ENCODE assay signal across 9 mouse cellular contexts in genomic region chr9:109875695-109876601, GRCm38 (mm10). TPM values are rescaled to one million over a fixed set of nuclear protein-coding genes. Genes with fewer than 3 reads are reported as not detected.
DNase-seq lines count a peak whose midpoint lies in the region; ATAC-seq and TF ChIP-seq lines count a peak whose summit lies in the region.
"Had no signal": no experiment of that assay in that cellular context is flagged by ENCODE, and none has a peak within 500 bp of the region (broad histone marks: within the 10 kb centered on the region; RNA-seq: fewer than 3 reads in every experiment).

No protein-coding gene starts in this region.

- peak overlapping the region; percentile 81 for H3K4me3 ChIP-seq in ES-Bruce4 (ENCODE audit: low read depth, low read length)
- peak overlapping the region; percentile 98 for H3K4me3 ChIP-seq in embryonic facial prominence, embryonic 14.5 days (ENCODE audit: low read depth, low read length)
- H3K4me3 ChIP-seq in heart, embryonic 14.5 days (ENCODE audit: control insufficient read depth in 1 of 2, insufficient read depth in 1 of 2, low read depth in 1 of 2, low read length in 2 of 2) = peak overlapping the region; percentile 70 to 97
- peak overlapping the region; percentile 99 for H3K4me3 ChIP-seq in lung, embryonic 16.5 days (ENCODE audit: low read length)

- no peaks in the 10 kb centered on the region for H3K27me3 ChIP-seq in ES-Bruce4 (ENCODE audit: control insufficient read depth, insufficient read depth, low read length, poor library complexity, severe bottlenecking)
- no peaks in the 10 kb centered on the region for H3K27me3 ChIP-seq in embryonic facial prominence, embryonic 14.5 days (replicated peaks; ENCODE audit: control insufficient read depth, insufficient read depth, low read length)
- no peaks in the 10 kb centered on the region for H3K27me3 ChIP-seq in heart, embryonic 14.5 days (ENCODE audit: control insufficient read depth, insufficient read depth, low read length)
- H3K27me3 ChIP-seq in lung, embryonic 16.5 days (ENCODE audit: control insufficient read depth, insufficient read depth, low read depth, low read length) = no peaks in the 10 kb centered on the region

- H3K9ac ChIP-seq in ES-Bruce4 (ENCODE audit: low read depth, poor library complexity, severe bottlenecking) = peak overlapping the region; percentile 90
- peak overlapping the region; percentile 97 for H3K9ac ChIP-seq in embryonic facial prominence, embryonic 14.5 days (ENCODE audit: low read depth, low read length)
- peak overlapping the region; percentile 97 for H3K9ac ChIP-seq in heart, embryonic 14.5 days (ENCODE audit: low read length)
- peak overlapping the region; percentile 98 for H3K9ac ChIP-seq in lung, embryonic 16.5 days (ENCODE audit: low read length)

- peak; percentile 66 for ATAC-seq in embryonic facial prominence, embryonic 14.5 days (ENCODE audit: low read depth)
- ATAC-seq in heart, embryonic 14.5 days (ENCODE audit: insufficient number of reproducible peaks, insufficient read depth, low FRiP score, low read depth) = peak; percentile 67
- ATAC-seq in lung, embryonic 16.5 days (ENCODE audit: low read depth) = peak; percentile 83

- no peak for TF ChIP-seq POLR2A in ES-Bruce4 (IDR thresholded peaks at IDR 0.05; ENCODE audit: insufficient read depth, low read length)

- peak; percentile 83 for DNase-seq in adrenal gland, postnatal 10 days
- DNase-seq in embryonic facial prominence, embryonic 14.5 days (ENCODE audit: low spot score) = peak; percentile 63
- peak; percentile 74 to 84 for DNase-seq in kidney, postnatal 4 days
- DNase-seq in ovary, postnatal 14 days (ENCODE audit: low spot score) = peak; percentile 46
- no peak for DNase-seq in B cell, adult 2 months

- H3K27ac ChIP-seq in ES-Bruce4 (ENCODE audit: insufficient read depth, low read length) = no peak overlapping the region; the same call in 1 of the 2 replicates
- peak overlapping the region; percentile 93 for H3K27ac ChIP-seq in embryonic facial prominence, embryonic 14.5 days (replicated peaks; ENCODE audit: low read depth, low read length)
- H3K27ac ChIP-seq in heart, embryonic 14.5 days (replicated peaks in 1 of 2; ENCODE audit: control insufficient read depth in 1 of 2, insufficient read depth in 1 of 2, low read depth in 2 of 2, low read length in 2 of 2) = peak overlapping the region; percentile 86 to 89
- peak overlapping the region; percentile 95 for H3K27ac ChIP-seq in lung, embryonic 16.5 days (ENCODE audit: low read length)

- peak overlapping the region; percentile 89 for H3K4me2 ChIP-seq in embryonic facial prominence, embryonic 14.5 days (ENCODE audit: low read depth, low read length)
- peak overlapping the region; percentile 67 for H3K4me2 ChIP-seq in heart, embryonic 14.5 days (ENCODE audit: low read length)
- peak overlapping the region; percentile 82 for H3K4me2 ChIP-seq in lung, embryonic 16.5 days (ENCODE audit: low read depth, low read length)

- no peak for TF ChIP-seq EP300 in ES-Bruce4 (IDR thresholded peaks at IDR 0.05; ENCODE audit: insufficient read depth, low read depth, low read length)

- peaks cover 1% of the 10 kb centered on the region for H3K4me1 ChIP-seq in ES-Bruce4 (ENCODE audit: control insufficient read depth, insufficient read depth, low read length)
- no peaks in the 10 kb centered on the region; the same call in 1 of the 2 replicates for H3K4me1 ChIP-seq in embryonic facial prominence, embryonic 14.5 days (ENCODE audit: control insufficient read depth, insufficient read depth, low read length)
- H3K4me1 ChIP-seq in heart, embryonic 14.5 days (ENCODE audit: control insufficient read depth in 2 of 2, insufficient read depth in 2 of 2, low read length in 2 of 2) = peaks cover 9 to 10% of the 10 kb centered on the region in 2 experiments; a peak in 3 of 4 replicates
- peaks cover 14% of the 10 kb centered on the region for H3K4me1 ChIP-seq in lung, embryonic 16.5 days (replicated peaks; ENCODE audit: control insufficient read depth, insufficient read depth, low read length)

- H3K36me3 ChIP-seq in ES-Bruce4 (ENCODE audit: control insufficient read depth, insufficient read depth, low read length, poor library complexity, severe bottlenecking) = peaks cover 40% of the 10 kb centered on the region
- peaks cover 37% of the 10 kb centered on the region for H3K36me3 ChIP-seq in embryonic facial prominence, embryonic 14.5 days (ENCODE audit: control insufficient read depth, insufficient read depth, low read length)
- peaks cover 39% of the 10 kb centered on the region for H3K36me3 ChIP-seq in heart, embryonic 14.5 days (ENCODE audit: control insufficient read depth, insufficient read depth, low read length)
- H3K36me3 ChIP-seq in lung, embryonic 16.5 days (ENCODE audit: control insufficient read depth, insufficient read depth, low read length) = peaks cover 28% of the 10 kb centered on the region

- H3K9me3 ChIP-seq in ES-Bruce4 (replicated peaks; ENCODE audit: control insufficient read depth, insufficient read depth, low read length, poor library complexity, severe bottlenecking) = no peaks in the 10 kb centered on the region
- no peaks in the 10 kb centered on the region for H3K9me3 ChIP-seq in embryonic facial prominence, embryonic 14.5 days (ENCODE audit: control insufficient read depth, low read length)
- H3K9me3 ChIP-seq in heart, embryonic 14.5 days (ENCODE audit: control insufficient read depth, low read length) = no peaks in the 10 kb centered on the region
- no peaks in the 10 kb centered on the region for H3K9me3 ChIP-seq in lung, embryonic 16.5 days (ENCODE audit: control insufficient read depth, low read length)

- no peak for TF ChIP-seq CTCF in ES-Bruce4 (IDR thresholded peaks at IDR 0.05; ENCODE audit: low read depth, low read length)

- WGBS in embryonic facial prominence, embryonic 14.5 days = under 1% methylated on average over 29 of the region's 76 CpGs
- WGBS in heart, embryonic 14.5 days = under 1% methylated on average over 70 of the region's 76 CpGs
- WGBS in lung, embryonic 16.5 days = under 1% methylated on average over 67 of the region's 76 CpGs

RNA-seq across cellular contexts. Expression of gene Cdc25a, which starts 0.6 kb away (rescaled TPM):
- polyA plus RNA-seq in ES-Bruce4 (2011; ENCODE audit: insufficient read depth, insufficient read length, low read depth, missing spikeins) = 74.3 and 75.6 TPM in 2 replicates
- total RNA-seq in adrenal gland, postnatal 10 days (2021) = 10 to 100 TPM; 15.5 to 17.0 TPM
- 24.5 and 28.4 TPM in 2 replicates for polyA plus RNA-seq in embryonic facial prominence, embryonic 14.5 days (2014; fragmentation: Nextera tagmentation; extraction: Ambion mirVana)
- 14.9 and 16.4 TPM in 2 replicates for polyA plus RNA-seq in heart, embryonic 14.5 days (2014; fragmentation: Nextera tagmentation; extraction: Ambion mirVana)
- 24.5 and 25.0 TPM in 2 replicates for polyA plus RNA-seq in lung, embryonic 16.5 days (2015; fragmentation: Nextera tagmentation; extraction: Ambion mirVana)

RNA-seq across cellular contexts. Expression of gene Camp, which starts 26.5 kb away (rescaled TPM):
- polyA plus RNA-seq in ES-Bruce4 (2011; ENCODE audit: insufficient read depth, insufficient read length, low read depth, missing spikeins) = not detected in 2 replicates
- 10 to 100 TPM; 10.7 to 12.7 TPM for total RNA-seq in adrenal gland, postnatal 10 days (2021)
- 4.1 and 4.9 TPM in 2 replicates for polyA plus RNA-seq in embryonic facial prominence, embryonic 14.5 days (2014; fragmentation: Nextera tagmentation; extraction: Ambion mirVana)
- 2.4 TPM in 1 of 2 replicates, not detected in the other for polyA plus RNA-seq in heart, embryonic 14.5 days (2014; fragmentation: Nextera tagmentation; extraction: Ambion mirVana)
- 0.90 and 4.4 TPM in 2 replicates for polyA plus RNA-seq in lung, embryonic 16.5 days (2015; fragmentation: Nextera tagmentation; extraction: Ambion mirVana)
- total RNA-seq: heart, postnatal 36 days had no signal

RNA-seq across cellular contexts. Expression of gene Nme6, which starts 43.4 kb away (rescaled TPM):
- 41.2 and 44.7 TPM in 2 replicates for polyA plus RNA-seq in ES-Bruce4 (2011; ENCODE audit: insufficient read depth, insufficient read length, low read depth, missing spikeins)
- total RNA-seq in adrenal gland, postnatal 10 days (2021) = 10 to 100 TPM; 16.5 to 20.2 TPM
- polyA plus RNA-seq in embryonic facial prominence, embryonic 14.5 days (2014; fragmentation: Nextera tagmentation; extraction: Ambion mirVana) = 53.2 and 53.4 TPM in 2 replicates
- 58.6 and 62.3 TPM in 2 replicates for polyA plus RNA-seq in heart, embryonic 14.5 days (2014; fragmentation: Nextera tagmentation; extraction: Ambion mirVana)
- polyA plus RNA-seq in lung, embryonic 16.5 days (2015; fragmentation: Nextera tagmentation; extraction: Ambion mirVana) = 48.3 and 50.1 TPM in 2 replicates

RNA-seq across cellular contexts. Expression of gene Map4, which starts 55.3 kb away (rescaled TPM):
- 161 and 185 TPM in 2 replicates for polyA plus RNA-seq in ES-Bruce4 (2011; ENCODE audit: insufficient read depth, insufficient read length, low read depth, missing spikeins)
- 100 to 1,000 TPM in 1 of 2 experiments, 10 to 100 TPM in 1; 83.5 to 132 TPM for total RNA-seq in adrenal gland, postnatal 10 days (2021)
- 101 and 112 TPM in 2 replicates for polyA plus RNA-seq in embryonic facial prominence, embryonic 14.5 days (2014; fragmentation: Nextera tagmentation; extraction: Ambion mirVana)
- 79.9 and 84.2 TPM in 2 replicates for polyA plus RNA-seq in heart, embryonic 14.5 days (2014; fragmentation: Nextera tagmentation; extraction: Ambion mirVana)
- polyA plus RNA-seq in lung, embryonic 16.5 days (2015; fragmentation: Nextera tagmentation; extraction: Ambion mirVana) = 52.4 and 56.2 TPM in 2 replicates

Comparison
In these comparisons a context has a peak if more than half of its experiments do, and no peak if none do; other contexts are left out.
1. DNase-seq: peak in adrenal gland, postnatal 10 days (single experiment), embryonic facial prominence, embryonic 14.5 days (single experiment), kidney, postnatal 4 days (2 of 2) and ovary, postnatal 14 days (single experiment); none in B cell, adult 2 months (0 of 2).
2. Peak in every context shown above with its lines, with median percentiles within 50 percentile points of each other: H3K4me3 ChIP-seq, H3K9ac ChIP-seq, ATAC-seq and H3K4me2 ChIP-seq.